Mouse (Mus musculus) lung, embryonic 14.5 days (tissue): ENCODE measurements at regions not wholly inside any gene's neighbourhood (a gene's known extent, or its start where the extent isn't known, plus 50 kb on each side); places are given as distances from the start of the nearest gene placed in this dataset.
A peak's percentile ranks its signal among the peaks of the same experiment; 100 is the strongest.

Experiments
- ATAC-seq: fragments of 200-750 bp; cut with Nextera tagmentation; 2 replicates; pipeline ENCODE4 v1.8.0; 2017; ENCODE audit warnings: mild to moderate bottlenecking, moderate TSS enrichment, moderate library complexity; ENCODE audit not compliant: insufficient read depth
- DNase-seq: peaks from one replicate; pipeline ENCODE4 v3.0.0-alpha.2; 2015
- H3K27ac ChIP-seq: fragments of 300-500 bp; sonication (generic); 2 replicates; pipeline ENCODE4 v1.5.1; 2014; ENCODE audit warnings: low read depth, mild to moderate bottlenecking, moderate library complexity
- H3K27me3 ChIP-seq: fragments of 300-500 bp; sonication (generic); 2 replicates; pipeline ENCODE4 v1.6.1; 2014; ENCODE audit warnings: low read length, control low read depth; ENCODE audit not compliant: insufficient read depth
- H3K36me3 ChIP-seq: fragments of 300-500 bp; sonication (generic); 2 replicates; pipeline ENCODE4 v1.6.1; 2014; ENCODE audit warnings: control low read depth; ENCODE audit not compliant: insufficient read depth
- H3K4me1 ChIP-seq: fragments of 300-500 bp; sonication (generic); 2 replicates; pipeline ENCODE4 v1.6.1; 2014; ENCODE audit warnings: antibody characterized with exemption, control low read depth; ENCODE audit not compliant: insufficient read depth
- H3K4me2 ChIP-seq: fragments of 300-500 bp; sonication (generic); 2 replicates; pipeline ENCODE4 v1.6.1; 2014; ENCODE audit warnings: mild to moderate bottlenecking
- H3K4me3 ChIP-seq: fragments of 300-500 bp; sonication (generic); 2 replicates; pipeline ENCODE4 v1.5.1; 2014; ENCODE audit warnings: low read depth, low read length
- H3K9ac ChIP-seq: fragments of 300-500 bp; sonication (generic); 2 replicates; pipeline ENCODE4 v1.6.1; 2014
- H3K9me3 ChIP-seq: fragments of 300-500 bp; sonication (generic); 2 replicates; pipeline ENCODE4 v1.6.1; 2016; ENCODE audit warnings: low read depth, low read length, control low read depth
- CTCF ChIP-seq: IDR thresholded peaks from 2 replicates; pipeline ENCODE4 v1.5.1; 2016; ENCODE audit warnings: antibody characterized with exemption, low read depth
- WGBS: fragments of 180-500 bp; shearing (Covaris S2); extraction: QIAGEN DNeasy Blood & Tissue Kit; methylation state at CpG from one replicate; pipeline ENCODE4 v1.1.7; 2014; 5-methylcytosine and 5-hydroxymethylcytosine counted together

GRCm38 (mm10) chr8:83802506-83802905 lies 61.4 kb upstream of the Adgre5 start:
- DNase-seq (peak; percentile 25), ATAC-seq (no peak)
- Histone ChIP-seq H3K36me3 (no peaks in the 10 kb centered on the region), H3K27ac (no peak overlapping the region), H3K4me3 (no peak overlapping the region), H3K4me2 (no peak overlapping the region), H3K27me3 (no peaks in the 10 kb centered on the region), H3K9me3 (no peaks in the 10 kb centered on the region), H3K4me1 (no peaks in the 10 kb centered on the region), H3K9ac (no peak overlapping the region)
- WGBS: 48% methylated on average over 3 of the region's 3 CpGs
- no peak for TF ChIP-seq CTCF

- H3K4me1 ChIP-seq: no peaks in the 10 kb centered on the region
- H3K27me3 ChIP-seq: no peaks in the 10 kb centered on the region
- no peak for TF ChIP-seq CTCF
- no peak overlapping the region for H3K9ac ChIP-seq
- 49% methylated on average over 8 of the region's 8 CpGs for WGBS
- H3K9me3 ChIP-seq: no peaks in the 10 kb centered on the region
- DNase-seq (peak; percentile 55), ATAC-seq (peak; percentile 47; the same call in 1 of the 2 replicates)
- no peaks in the 10 kb centered on the region for H3K36me3 ChIP-seq
- no peak overlapping the region for H3K4me2 ChIP-seq
- H3K4me3 ChIP-seq: no peak overlapping the region
- H3K27ac ChIP-seq: peak overlapping the region; percentile 56; the same call in 1 of the 2 replicates
Measured at GRCm38 (mm10) chr8:83799607-83799950, 58.5 kb upstream of the Adgre5 start.

GRCm38 (mm10) chr8:83798881-83799606 lies 57.9 kb upstream of the Adgre5 start:
- Histone ChIP-seq H3K4me3 (no peak overlapping the region), H3K27me3 (no peaks in the 10 kb centered on the region), H3K27ac (peak overlapping the region; percentile 56; the same call in 1 of the 2 replicates), H3K4me1 (no peaks in the 10 kb centered on the region), H3K4me2 (no peak overlapping the region), H3K9ac (no peak overlapping the region), H3K9me3 (no peaks in the 10 kb centered on the region), H3K36me3 (no peaks in the 10 kb centered on the region)
- 68% methylated on average over 9 of the region's 9 CpGs for WGBS
- DNase-seq (no peak), ATAC-seq (peak; percentile 35)
- TF ChIP-seq CTCF: no peak

- no peaks in the 10 kb centered on the region for H3K4me1 ChIP-seq
- ATAC-seq: no peak
Measured at GRCm38 (mm10) chr8:83793491-83794238, 52.5 kb upstream of the Adgre5 start.

More at GRCm38 (mm10) chr8:83793491-83794238, 52.5 kb upstream of the Adgre5 start:
- no peak overlapping the region for H3K9ac ChIP-seq
- no peak for DNase-seq
- H3K27me3 ChIP-seq: no peaks in the 10 kb centered on the region
- no peak overlapping the region for H3K4me3 ChIP-seq
- H3K27ac ChIP-seq: no peak overlapping the region
- no peaks in the 10 kb centered on the region for H3K9me3 ChIP-seq
- H3K36me3 ChIP-seq: no peaks in the 10 kb centered on the region
- H3K4me2 ChIP-seq: no peak overlapping the region
- TF ChIP-seq CTCF: no peak
- WGBS: 74% methylated on average over 16 of the region's 16 CpGs
